Mouse (Mus musculus) kidney, adult 2 months (tissue): ENCODE results near the gene Col4a2.

Source experiments
- CTCF ChIP-seq: fragments of 200-500 bp; conservative IDR thresholded peaks from 2 replicates; pipeline ENCODE4 v1.5.1; 2011; ENCODE audit warnings: low read depth, mild to moderate bottlenecking, control low read depth, low read length, moderate library complexity, mixed read lengths; ENCODE audit not compliant: insufficient read depth, insufficient read length
- POLR2A ChIP-seq: fragments of 200-500 bp; IDR thresholded peaks from one replicate; pipeline ENCODE4 v1.6.1; 2011; ENCODE audit warnings: low read depth, low read length, control low read depth

DNA sequence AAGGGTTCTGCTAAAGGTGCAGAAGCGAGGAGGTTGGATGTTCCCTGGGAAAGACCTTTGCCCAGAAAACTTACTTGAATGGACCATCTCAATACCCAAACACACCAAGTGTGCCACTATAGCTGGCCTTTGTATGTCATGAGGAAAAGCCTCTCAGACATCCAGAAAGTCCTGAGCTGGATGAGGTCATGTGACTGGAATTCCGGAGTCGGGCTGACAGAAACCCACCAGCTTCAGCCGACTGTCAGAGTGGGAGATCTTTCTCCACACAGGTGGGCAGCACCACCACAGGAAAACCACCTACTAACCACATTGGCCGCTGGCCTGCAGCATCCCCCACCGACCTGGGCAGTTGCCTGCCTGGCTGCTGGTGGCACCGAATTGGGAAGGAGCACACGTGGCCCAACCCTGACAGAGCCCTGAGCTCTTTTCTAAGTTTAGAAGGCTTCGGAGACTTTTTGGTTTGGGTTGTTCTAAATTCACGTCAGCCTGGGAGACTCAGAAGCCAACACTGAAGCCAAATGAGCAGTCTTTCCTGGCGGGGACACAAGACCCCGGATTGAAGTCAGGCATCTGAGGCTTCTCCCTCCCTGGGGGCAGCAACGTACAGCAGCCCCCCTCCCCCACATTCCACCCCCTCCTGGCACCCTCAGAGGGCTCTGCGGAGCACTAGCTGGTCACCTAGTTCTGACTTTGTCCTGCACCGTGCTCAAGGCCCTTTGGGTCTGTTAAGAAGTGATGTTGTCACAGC lies 61.9 kb downstream of the Col4a2 start:
- TF ChIP-seq POLR2A, result no peak
- TF ChIP-seq CTCF, result no peak
